Mouse (Mus musculus): Measurements from ENCODE around the gene Csgalnact2.
A peak's percentile ranks its signal among the peaks of the same experiment; 100 is the strongest.

Csgalnact2 gene

GRCm38 (mm10) chr6:118138731-118139709 is at the start of gene Csgalnact2:
Csgalnact2 (minus strand) TSS chr6:118139140.
- peak; percentile 90 to 94 for DNase-seq

DNA sequence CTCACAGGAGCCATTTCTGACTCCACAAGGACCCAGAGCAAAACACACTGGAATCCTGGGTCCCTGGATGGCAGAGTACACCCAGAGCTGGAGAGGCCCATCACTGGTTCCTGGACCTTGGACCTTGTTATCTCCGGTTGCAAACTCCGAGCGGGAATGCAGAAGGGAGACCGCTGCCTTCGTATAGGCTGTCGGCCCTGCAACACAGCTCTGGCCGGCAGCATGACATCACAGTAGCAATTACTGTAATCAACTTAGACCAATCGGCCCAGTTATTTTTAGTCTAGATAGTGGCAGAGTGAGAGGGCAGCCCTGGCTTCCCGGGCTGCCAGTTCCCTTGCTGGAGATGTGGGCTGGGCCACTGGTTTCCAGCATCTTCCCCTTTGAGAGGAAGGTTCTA is 49.7 kb upstream of the Csgalnact2 start:
- DNase-seq, result no peak

GRCm38 (mm10) chr6:118187285-118187641 is 48.3 kb upstream of the Csgalnact2 start:
- no peak for DNase-seq

DNA sequence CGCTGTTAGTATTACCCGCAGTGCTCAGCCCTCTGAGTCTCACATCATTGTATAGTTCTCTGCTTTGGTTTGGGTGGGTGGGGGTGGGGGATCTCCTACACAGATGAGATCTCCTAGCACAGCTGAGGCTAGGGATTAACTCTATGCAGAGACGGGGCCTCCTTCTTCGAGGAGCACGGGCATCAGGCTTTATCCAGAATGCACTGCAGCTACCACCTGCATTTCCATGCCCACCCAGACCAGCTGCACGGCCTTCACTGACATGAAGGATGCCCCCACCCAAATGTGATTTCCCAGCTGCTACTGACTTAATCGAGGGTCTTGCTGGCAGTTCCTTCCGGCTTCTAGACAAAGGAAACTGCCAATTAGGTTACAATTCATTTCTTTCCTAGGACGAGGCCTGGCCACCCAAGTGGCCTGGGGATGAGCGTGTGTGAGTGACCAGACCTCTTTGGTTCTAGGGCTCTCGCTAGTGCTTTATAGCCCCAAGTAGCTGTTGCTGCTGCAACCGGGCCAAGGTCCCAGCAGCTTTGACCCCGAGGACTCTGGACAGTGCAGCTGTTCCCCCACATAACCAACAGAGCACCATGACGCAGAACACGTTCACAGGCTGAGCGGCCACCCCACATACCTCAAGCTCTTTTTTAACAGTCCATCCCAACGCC is 47.8 kb upstream of the Csgalnact2 start:
- no peak for DNase-seq

DNA sequence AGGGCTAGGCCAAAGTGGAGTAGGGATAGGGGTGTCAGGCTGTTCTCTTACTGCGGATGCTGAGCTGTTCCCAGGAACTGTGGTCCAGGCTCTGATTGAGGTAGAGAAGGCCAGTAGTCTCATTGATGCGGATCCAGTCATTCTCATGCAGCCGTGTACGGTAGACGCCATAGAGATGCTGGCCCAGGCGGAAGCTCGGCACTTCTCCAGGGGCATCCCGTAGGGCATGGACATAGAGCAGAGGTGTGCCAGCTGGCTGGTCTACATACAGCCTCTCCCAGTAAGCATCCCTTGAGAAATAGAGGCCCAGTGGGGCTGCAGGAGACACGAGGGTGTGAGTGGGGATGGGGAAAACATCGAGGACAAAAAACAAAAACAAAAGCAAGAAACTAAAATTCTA is 45.2 kb upstream of the Csgalnact2 start:
- DNase-seq, result no peak

DNA sequence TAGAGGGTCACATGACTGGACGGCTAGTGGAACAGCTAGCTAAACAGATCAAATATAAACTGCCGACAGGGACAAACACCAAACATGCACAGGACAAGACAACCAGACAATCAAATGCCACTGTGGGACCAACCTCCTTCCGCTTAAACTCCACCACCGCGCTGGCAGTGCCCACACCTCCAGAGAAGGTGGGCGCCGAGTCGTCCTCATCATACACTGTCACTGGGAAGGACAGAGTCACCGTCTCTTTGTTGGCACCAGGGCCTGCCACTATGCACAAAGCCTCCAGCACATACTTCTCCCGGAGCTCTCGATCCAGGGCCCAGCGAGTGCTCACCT is 41.1 kb upstream of the Csgalnact2 start:
- DNase-seq, result no peak

- peak; percentile 67 to 71 for DNase-seq
Observed at GRCm38 (mm10) chr6:118179316-118180084, 40.6 kb upstream of the Csgalnact2 start.

DNA sequence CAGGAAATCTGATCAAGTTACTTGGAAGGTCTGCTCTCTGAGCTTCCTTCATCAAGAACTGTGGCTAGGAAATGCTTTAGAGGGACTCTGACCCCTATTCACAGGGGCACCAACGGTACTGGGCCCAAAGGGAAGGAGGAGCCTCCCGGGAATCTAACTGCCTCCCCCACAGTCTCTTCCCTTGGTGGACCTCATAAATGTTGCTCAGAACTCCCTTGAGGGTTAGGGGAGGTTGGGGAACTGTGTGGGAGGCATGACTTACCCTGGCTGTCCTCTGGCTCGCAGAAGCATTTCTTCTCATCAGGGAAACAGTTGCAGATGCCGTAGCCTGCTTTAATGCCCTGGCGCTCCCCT is 35.0 kb upstream of the Csgalnact2 start:
- DNase-seq, result no peak

DNA sequence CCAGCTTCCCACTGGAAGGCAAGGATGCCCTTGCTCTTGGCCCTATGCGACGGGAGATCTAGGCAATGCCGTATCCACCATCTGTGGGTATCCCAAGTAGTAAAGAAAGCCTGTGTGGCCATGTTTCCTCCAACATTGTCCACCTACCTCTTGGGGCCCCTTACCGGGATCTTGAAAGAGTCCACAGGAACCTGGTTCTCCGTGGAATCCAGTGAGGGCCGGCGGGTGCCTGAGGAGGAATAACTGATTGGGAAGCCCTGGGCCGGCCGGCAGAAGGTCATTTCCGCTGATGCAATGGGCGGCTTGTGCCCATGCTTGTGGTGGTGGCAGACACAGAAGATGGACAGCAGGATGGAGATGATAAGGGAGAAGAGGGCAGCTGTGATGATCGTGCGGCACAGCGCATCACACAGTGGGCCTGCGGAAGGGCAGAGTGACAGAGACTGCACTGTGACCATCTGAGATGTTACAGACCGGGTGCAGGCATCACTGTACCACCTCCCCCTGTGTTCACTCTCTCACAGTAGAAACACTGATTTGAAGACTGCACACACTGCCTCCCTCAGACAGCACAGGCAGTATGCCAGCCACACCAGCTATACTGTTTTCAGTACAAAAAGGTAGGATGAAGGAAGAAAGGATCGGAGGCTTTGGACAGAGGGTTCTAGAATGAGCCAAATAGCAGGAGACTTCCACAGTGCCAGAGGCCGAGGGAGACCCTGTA is 34.5 kb upstream of the Csgalnact2 start:
- DNase-seq, result no peak

GRCm38 (mm10) chr6:118171386-118171785 is 32.4 kb upstream of the Csgalnact2 start:
- DNase-seq, result no peak

DNA sequence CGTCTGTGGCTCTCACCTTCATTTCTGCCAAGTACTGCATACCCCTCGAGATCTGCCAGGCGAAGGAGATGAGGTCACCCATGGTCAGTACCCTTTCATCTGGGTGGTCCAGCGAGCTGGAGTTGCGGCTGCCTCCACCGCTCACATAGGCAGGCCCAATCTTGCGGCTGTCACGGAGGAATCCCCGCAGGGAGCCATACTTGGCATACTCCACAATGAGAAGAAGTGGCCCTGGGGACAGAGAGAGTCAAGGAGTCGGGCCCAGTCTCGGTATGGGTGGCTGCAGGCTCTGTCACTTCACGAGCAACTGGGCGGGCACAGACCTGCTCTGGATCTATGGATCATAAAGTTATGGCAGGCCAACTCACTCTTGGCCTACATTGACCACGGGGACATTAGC is 29.2 kb upstream of the Csgalnact2 start:
- no peak for DNase-seq

- no peak for DNase-seq
Observed at GRCm38 (mm10) chr6:118167013-118167412, 28.1 kb upstream of the Csgalnact2 start.

GRCm38 (mm10) chr6:118165516-118165915 is 26.6 kb upstream of the Csgalnact2 start:
- no peak for DNase-seq

DNA sequence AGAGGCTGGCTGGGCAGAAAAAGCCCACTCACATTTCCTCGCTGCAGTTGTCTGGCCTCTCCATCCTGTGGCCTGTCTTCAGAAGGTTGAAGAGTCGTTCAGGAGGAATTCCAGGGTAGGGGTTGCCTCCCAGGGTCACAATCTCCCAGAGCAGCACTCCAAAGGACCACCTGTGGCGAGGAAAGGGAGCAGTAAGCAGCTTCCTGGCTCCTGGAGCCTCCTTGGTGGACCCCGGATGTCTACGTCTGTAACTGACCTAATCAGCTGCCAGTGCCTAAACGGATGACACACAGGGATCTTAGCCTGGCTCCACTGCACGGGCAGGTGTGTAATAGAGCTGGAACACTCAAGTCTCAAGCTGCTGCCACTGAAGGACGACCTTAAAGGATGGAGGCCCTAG is 25.8 kb upstream of the Csgalnact2 start:
- DNase-seq, result no peak

- DNase-seq, result no peak
Observed at GRCm38 (mm10) chr6:118163086-118163485, 24.1 kb upstream of the Csgalnact2 start.

GRCm38 (mm10) chr6:118162457-118163082 is 23.6 kb upstream of the Csgalnact2 start:
- DNase-seq, result no peak

- no peak for DNase-seq
Observed at GRCm38 (mm10) chr6:118153091-118153490, 14.2 kb upstream of the Csgalnact2 start.

DNA sequence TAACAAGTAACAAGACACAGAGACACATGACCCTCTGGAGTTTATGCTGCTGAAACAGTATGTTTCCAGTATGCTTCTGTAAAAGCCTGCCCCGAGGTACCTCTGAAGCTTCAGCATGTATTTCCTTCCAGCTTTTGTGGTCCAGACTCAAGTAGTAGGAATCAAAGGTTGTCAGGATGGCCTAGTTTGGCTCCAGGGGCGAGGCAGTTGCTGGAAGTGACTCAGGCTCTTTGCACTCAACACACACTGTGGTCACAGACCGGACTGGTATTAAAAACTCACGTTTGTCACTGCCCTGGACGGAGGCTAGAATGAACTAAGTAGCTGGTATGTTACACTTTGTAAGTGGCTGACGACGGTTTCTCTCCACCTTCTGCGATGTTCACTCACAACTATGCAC is 12.0 kb upstream of the Csgalnact2 start:
- DNase-seq, result no peak

- no peak for DNase-seq
Observed at GRCm38 (mm10) chr6:118150538-118150937, 11.6 kb upstream of the Csgalnact2 start.

- DNase-seq, result no peak
Observed at GRCm38 (mm10) chr6:118150128-118150527, 11.2 kb upstream of the Csgalnact2 start.

DNA sequence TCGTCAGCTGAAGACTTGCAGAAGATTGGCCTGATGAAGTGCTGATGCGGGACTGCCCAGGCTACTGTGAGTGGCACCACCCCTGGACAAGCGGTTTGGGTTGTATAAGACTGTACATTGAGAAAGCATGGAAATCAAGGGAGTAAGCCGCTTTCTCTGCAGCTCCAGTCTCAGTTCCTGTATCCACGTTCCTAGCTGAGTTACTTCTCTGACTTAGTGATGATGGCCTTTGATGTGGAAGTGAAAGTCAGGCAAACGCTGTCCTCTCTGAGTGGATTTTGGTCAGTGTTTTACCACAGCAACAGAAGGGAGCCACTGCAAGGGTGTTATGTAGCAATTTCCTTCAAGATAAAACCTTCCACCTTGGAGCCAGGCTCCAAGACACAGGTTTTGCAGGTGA is 2.0 kb upstream of the Csgalnact2 start:
- no peak for DNase-seq

GRCm38 (mm10) chr6:118137148-118137547 is 1.8 kb downstream of the Csgalnact2 start:
- DNase-seq, result no peak
